8 mouse cellular contexts compared by ENCODE assay signal in genomic region chr6:91156554-91157236, GRCm38 (mm10). TPM values are rescaled to one million over a fixed set of nuclear protein-coding genes. Genes with fewer than 3 reads are reported as not detected.
DNase-seq lines count a peak whose midpoint lies in the region; ATAC-seq and TF ChIP-seq lines count a peak whose summit lies in the region.

TSS of gene Hdac11 (plus strand) at chr6:91156665.

- under 1% methylated on average over 38 of the region's 42 CpGs for WGBS in heart, embryonic 12.5 days
- 1% methylated on average over 38 of the region's 42 CpGs for WGBS in kidney, postnatal 0 days
- under 1% methylated on average over 37 of the region's 42 CpGs for WGBS in liver, embryonic 11.5 days
- WGBS in stomach, embryonic 14.5 days = under 1% methylated on average over 39 of the region's 42 CpGs

- peak within 1 kb of the TSS; percentile 59; the same call in 1 of the 2 replicates for H3K27ac ChIP-seq in heart, embryonic 12.5 days (ENCODE audit: poor library complexity, severe bottlenecking)
- H3K27ac ChIP-seq in kidney, postnatal 0 days = peak within 1 kb of the TSS; percentile 87
- H3K27ac ChIP-seq in liver, embryonic 11.5 days (ENCODE audit: low read depth, low read length) = peak within 1 kb of the TSS; percentile 54
- H3K27ac ChIP-seq in stomach, embryonic 14.5 days (ENCODE audit: low read length) = peak within 1 kb of the TSS; percentile 35; the same call in 1 of the 2 replicates

- H3K4me3 ChIP-seq in heart, embryonic 12.5 days = peak within 1 kb of the TSS; percentile 80
- H3K4me3 ChIP-seq in kidney, postnatal 0 days (replicated peaks; ENCODE audit: low read depth, low read length) = peak within 1 kb of the TSS; percentile 52
- peak within 1 kb of the TSS; percentile 74 for H3K4me3 ChIP-seq in liver, embryonic 11.5 days (ENCODE audit: low read depth, low read length)
- H3K4me3 ChIP-seq in stomach, embryonic 14.5 days (ENCODE audit: low read depth, low read length) = peak within 1 kb of the TSS; percentile 54

- no peaks in the 10 kb centered on the region for H3K9me3 ChIP-seq in heart, embryonic 12.5 days (replicated peaks)
- no peaks in the 10 kb centered on the region for H3K9me3 ChIP-seq in kidney, postnatal 0 days (replicated peaks; ENCODE audit: low read length)
- H3K9me3 ChIP-seq in liver, embryonic 11.5 days (ENCODE audit: control insufficient read depth, low read length) = no peaks in the 10 kb centered on the region
- no peaks in the 10 kb centered on the region for H3K9me3 ChIP-seq in stomach, embryonic 14.5 days (ENCODE audit: control insufficient read depth, low read depth, low read length)

- H3K27me3 ChIP-seq in heart, embryonic 12.5 days (replicated peaks) = peaks cover 16% of the 10 kb centered on the region; the same call in 1 of the 2 replicates
- H3K27me3 ChIP-seq in kidney, postnatal 0 days (ENCODE audit: insufficient read depth, low read length) = no peaks in the 10 kb centered on the region
- H3K27me3 ChIP-seq in liver, embryonic 11.5 days (replicated peaks; ENCODE audit: control insufficient read depth, insufficient read depth, low read length) = 0 out of 2 replicates have a peak, but pooled peaks cover 6% of the 10 kb centered on the region
- H3K27me3 ChIP-seq in stomach, embryonic 14.5 days (ENCODE audit: control insufficient read depth, insufficient read depth, low read length) = no peaks in the 10 kb centered on the region

- peak; percentile 16; the same call in 1 of the 2 replicates for TF ChIP-seq CTCF in kidney, postnatal 0 days (IDR thresholded peaks at IDR 0.05; ENCODE audit: low read depth)

- peak within 1 kb of the TSS; percentile 88 for H3K9ac ChIP-seq in heart, embryonic 12.5 days
- H3K9ac ChIP-seq in kidney, postnatal 0 days (ENCODE audit: low read depth, low read length) = peak within 1 kb of the TSS; percentile 68
- H3K9ac ChIP-seq in liver, embryonic 11.5 days (ENCODE audit: low read depth, low read length) = peak within 1 kb of the TSS; percentile 83
- peak within 1 kb of the TSS; percentile 71 for H3K9ac ChIP-seq in stomach, embryonic 14.5 days (replicated peaks; ENCODE audit: low read depth, low read length)

- H3K4me1 ChIP-seq in heart, embryonic 12.5 days (replicated peaks) = peaks cover 63% of the 10 kb centered on the region
- H3K4me1 ChIP-seq in kidney, postnatal 0 days (replicated peaks; ENCODE audit: insufficient read depth, low read length) = peaks cover 11% of the 10 kb centered on the region; the same call in 1 of the 2 replicates
- H3K4me1 ChIP-seq in liver, embryonic 11.5 days (replicated peaks; ENCODE audit: control insufficient read depth, insufficient read depth, low read length) = peaks cover 52% of the 10 kb centered on the region
- H3K4me1 ChIP-seq in stomach, embryonic 14.5 days (ENCODE audit: control insufficient read depth, insufficient read depth, low read length) = peaks cover 12% of the 10 kb centered on the region; the same call in 1 of the 2 replicates

- no peaks in the 10 kb centered on the region for H3K36me3 ChIP-seq in heart, embryonic 12.5 days
- no peaks in the 10 kb centered on the region for H3K36me3 ChIP-seq in kidney, postnatal 0 days (ENCODE audit: insufficient read depth, low read length)
- H3K36me3 ChIP-seq in liver, embryonic 11.5 days (ENCODE audit: control insufficient read depth, insufficient read depth, low read length) = no peaks in the 10 kb centered on the region
- no peaks in the 10 kb centered on the region for H3K36me3 ChIP-seq in stomach, embryonic 14.5 days (ENCODE audit: control insufficient read depth, insufficient read depth, low read length)

- H3K4me2 ChIP-seq in heart, embryonic 12.5 days = peak within 1 kb of the TSS; percentile 92
- H3K4me2 ChIP-seq in kidney, postnatal 0 days (ENCODE audit: low read length) = peak within 1 kb of the TSS; percentile 74
- peak within 1 kb of the TSS; percentile 90 for H3K4me2 ChIP-seq in liver, embryonic 11.5 days
- H3K4me2 ChIP-seq in stomach, embryonic 14.5 days (replicated peaks; ENCODE audit: low read depth, low read length) = peak within 1 kb of the TSS; percentile 79

- peak; percentile 67 for DNase-seq in CD4-positive helper T cell, adult 2 months (ENCODE audit: low read depth, low spot score)
- DNase-seq in brain, embryonic 18.5 days (ENCODE audit: low read depth, low spot score) = peak; percentile 74
- peak; percentile 96 for DNase-seq in kidney, postnatal 0 days (ENCODE audit: low spot score)
- DNase-seq in liver, embryonic 11.5 days (ENCODE audit: low spot score) = peak; percentile 83
- peak; percentile 57 for DNase-seq in naive thymus-derived CD4-positive, alpha-beta T cell, adult 2 months (ENCODE audit: low read depth)

- peak; percentile 94 for ATAC-seq in erythroid progenitor cell, adult 5-6 weeks (replicated peaks; ENCODE audit: low FRiP score, poor library complexity, severe bottlenecking)
- peak; percentile 97 for ATAC-seq in heart, embryonic 12.5 days (ENCODE audit: insufficient number of reproducible peaks, low FRiP score)
- ATAC-seq in kidney, postnatal 0 days (replicated peaks; ENCODE audit: low FRiP score, low read depth) = peak; percentile 97
- peak; percentile 97 for ATAC-seq in liver, embryonic 11.5 days (replicated peaks; ENCODE audit: low FRiP score)
- peak; percentile 95 for ATAC-seq in stomach, embryonic 14.5 days (ENCODE audit: insufficient number of reproducible peaks, insufficient read depth, low FRiP score, low read depth)

RNA-seq across cellular contexts. Expression of gene Hdac11, which starts in this region (rescaled TPM):
- 15.1 and 20.1 TPM in 2 replicates for total RNA-seq in erythroid progenitor cell, adult 5-6 weeks (2015; ENCODE audit: low replicate concordance)
- total RNA-seq in erythroid progenitor cell, adult 5-6 weeks (2017; ENCODE audit: low replicate concordance) = 7.7 and 13.8 TPM in 2 replicates
- polyA plus RNA-seq in heart, embryonic 12.5 days (2016; fragmentation: Nextera tagmentation; extraction: Ambion mirVana) = 8.8 and 9.0 TPM in 2 replicates
- 16.2 and 17.3 TPM in 2 replicates for polyA plus RNA-seq in kidney, postnatal 0 days (2015; fragmentation: Nextera tagmentation; extraction: Ambion mirVana)
- polyA plus RNA-seq in liver, embryonic 11.5 days (2014; fragmentation: Nextera tagmentation; extraction: Ambion mirVana) = 7.1 and 7.2 TPM in 2 replicates
- polyA plus RNA-seq in stomach, embryonic 14.5 days (2014; fragmentation: Nextera tagmentation; extraction: Ambion mirVana) = 9.5 and 10.2 TPM in 2 replicates

Comparison
In these comparisons a context has a peak if more than half of its experiments do, and no peak if none do; other contexts are left out.
1. Peak in every context shown above with its lines: DNase-seq, ATAC-seq, H3K4me3 ChIP-seq and H3K27ac ChIP-seq.
2. H3K27ac ChIP-seq: peak in every context shown above with its lines; median percentile 87 in kidney, postnatal 0 days; 59 in heart, embryonic 12.5 days; 54 in liver, embryonic 11.5 days; 35 in stomach, embryonic 14.5 days.